ENCODE assay signal across 23 mouse cellular contexts in the genomic region with DNA sequence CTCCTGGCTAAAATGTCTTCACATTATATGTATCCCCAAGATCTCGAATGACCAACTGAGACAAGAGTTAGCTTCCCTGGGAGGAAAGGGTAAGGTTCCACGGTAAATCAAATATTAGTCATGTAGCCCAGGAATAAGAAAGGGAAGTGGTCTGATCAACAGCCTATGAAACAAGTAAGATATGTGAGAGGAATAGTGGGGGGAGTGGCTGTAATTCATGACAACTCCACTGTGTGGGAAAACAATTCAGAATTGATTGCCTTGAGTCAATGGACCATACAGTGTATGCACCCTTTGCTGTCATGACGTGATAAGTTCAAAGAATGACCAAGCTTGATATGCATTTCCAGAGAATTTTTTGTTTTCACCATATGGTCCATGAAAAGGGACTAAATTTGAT.
"Had no signal": no experiment of that assay in that cellular context is flagged by ENCODE, and none has a peak within 500 bp of the region (broad histone marks: within the 10 kb centered on the region; RNA-seq: fewer than 3 reads in every experiment).

No protein-coding gene starts in this region.

- DNase-seq: gastrocnemius, postnatal 14 days; gastrocnemius, postnatal 36 days; heart, adult 11 months; heart, adult 2 months; heart, postnatal 14 days; heart, postnatal 36 days; kidney, adult 11 months; kidney, adult 8-10 months; kidney, postnatal 14 days; layer of hippocampus, adult 9-11 months; layer of hippocampus, postnatal 36 days; left cerebral cortex, postnatal 4 days had no signal

- H3K4me1 ChIP-seq: heart, embryonic 13.5 days; heart, embryonic 15.5 days; hindbrain, embryonic 13.5 days; hindbrain, embryonic 15.5 days; limb, embryonic 13.5 days; limb, embryonic 15.5 days; liver, embryonic 12.5 days had no signal

- H3K4me2 ChIP-seq: heart, embryonic 11.5 days; heart, embryonic 13.5 days; heart, embryonic 15.5 days; hindbrain, embryonic 13.5 days; hindbrain, embryonic 15.5 days; limb, embryonic 13.5 days; limb, embryonic 15.5 days; liver, embryonic 12.5 days had no signal

- H3K9me3 ChIP-seq: heart, embryonic 13.5 days; heart, embryonic 15.5 days; hindbrain, embryonic 13.5 days; hindbrain, embryonic 15.5 days; limb, embryonic 13.5 days; limb, embryonic 15.5 days; liver, embryonic 12.5 days had no signal

- H3K27me3 ChIP-seq: heart, embryonic 13.5 days; heart, embryonic 15.5 days; hindbrain, embryonic 13.5 days; hindbrain, embryonic 15.5 days; limb, embryonic 13.5 days; limb, embryonic 15.5 days; liver, embryonic 12.5 days had no signal

- H3K27ac ChIP-seq: heart, adult 2 months; heart, embryonic 13.5 days; heart, embryonic 15.5 days; hindbrain, embryonic 13.5 days; hindbrain, embryonic 15.5 days; hindbrain, postnatal 0 days; limb, embryonic 13.5 days; limb, embryonic 15.5 days; liver, embryonic 12.5 days; liver, embryonic 14.5 days had no signal

- H3K4me3 ChIP-seq: heart, adult 2 months; heart, embryonic 13.5 days; heart, embryonic 15.5 days; hindbrain, embryonic 13.5 days; hindbrain, embryonic 15.5 days; limb, embryonic 13.5 days; limb, embryonic 15.5 days; liver, embryonic 12.5 days had no signal

- H3K9ac ChIP-seq: heart, embryonic 13.5 days; heart, embryonic 15.5 days; hindbrain, embryonic 13.5 days; hindbrain, embryonic 15.5 days; limb, embryonic 13.5 days; limb, embryonic 15.5 days; liver, embryonic 12.5 days; liver, embryonic 14.5 days had no signal

- H3K36me3 ChIP-seq: heart, embryonic 13.5 days; heart, embryonic 15.5 days; hindbrain, embryonic 13.5 days; hindbrain, embryonic 15.5 days; limb, embryonic 13.5 days; limb, embryonic 15.5 days; liver, embryonic 12.5 days had no signal

- ATAC-seq: hindbrain, postnatal 0 days; intestine, embryonic 16.5 days; liver, embryonic 12.5 days had no signal
